Mouse (Mus musculus): Measurements from ENCODE around the gene Snap91.

Gene Snap91

DNA sequence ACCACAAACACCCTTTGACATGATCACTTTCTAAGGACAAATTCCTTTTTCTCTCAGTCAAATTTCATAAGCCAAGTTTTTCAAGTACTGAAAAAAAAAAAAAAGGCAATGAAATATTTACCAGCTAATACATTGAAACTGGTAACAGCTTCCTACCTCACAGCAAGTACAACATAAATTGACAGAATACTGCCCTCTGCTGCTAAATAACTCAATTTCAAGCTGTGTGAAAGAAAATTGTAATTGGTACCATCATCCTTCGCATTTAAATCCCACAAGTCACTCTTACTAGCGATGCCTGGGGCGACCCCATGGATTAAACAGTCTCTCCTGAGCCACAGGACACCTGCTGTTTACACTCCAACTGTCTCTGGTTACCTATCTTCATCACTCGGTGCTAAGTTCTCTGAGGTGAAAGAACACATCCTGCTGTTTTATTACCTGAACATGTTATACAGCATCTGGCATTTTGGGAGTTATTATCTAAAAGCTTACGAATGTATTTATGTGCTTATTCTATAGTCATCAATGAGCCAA is 69.7 kb downstream of the Snap91 start:
- DNase-seq, result no peak

DNA sequence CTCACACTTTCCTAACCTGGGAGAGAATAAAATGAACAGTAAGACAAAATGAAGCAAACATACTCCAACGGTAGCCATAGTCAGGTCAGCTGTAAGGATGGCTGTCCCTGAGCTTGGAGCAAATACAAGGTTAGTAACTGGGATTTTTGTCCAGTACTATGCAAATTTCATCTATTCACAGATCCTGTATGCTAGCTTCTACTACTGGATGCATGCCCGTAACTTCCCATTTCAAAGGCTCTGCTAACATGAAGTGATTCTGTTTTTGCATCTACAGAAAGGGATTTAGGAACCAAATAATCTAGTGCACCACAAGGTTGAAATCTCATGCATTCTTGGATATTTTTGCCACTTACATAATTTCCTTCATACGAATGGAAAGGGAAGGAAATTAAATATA is 70.2 kb downstream of the Snap91 start:
- DNase-seq, result no peak

DNA sequence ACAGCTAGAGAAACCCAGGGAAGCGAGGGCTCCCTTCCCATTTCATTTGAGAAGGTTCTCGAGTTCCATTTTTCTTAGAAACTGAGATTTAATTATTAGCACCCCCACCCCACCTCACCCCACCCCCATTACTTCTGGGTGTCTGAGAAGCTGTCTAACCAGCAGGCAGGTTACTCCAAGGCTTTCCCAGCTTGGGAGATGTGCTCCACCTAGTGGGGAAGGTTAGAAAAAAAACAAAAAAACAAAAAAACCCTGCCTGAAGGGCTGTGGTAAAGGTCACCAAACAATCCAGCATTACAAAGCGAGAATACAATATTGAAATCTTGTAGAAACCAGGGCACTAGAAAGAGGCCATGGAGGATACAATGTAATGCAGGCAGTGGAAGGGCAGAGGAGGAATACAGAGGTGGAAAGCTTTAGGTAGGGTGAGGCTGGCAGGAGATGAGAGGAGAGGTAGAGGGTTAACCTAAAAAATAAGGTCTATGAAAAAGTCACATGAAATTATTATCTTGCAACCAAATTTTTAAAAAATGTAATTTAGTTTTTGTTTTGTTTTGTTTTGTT is 79.8 kb downstream of the Snap91 start:
- DNase-seq, result no peak

DNA sequence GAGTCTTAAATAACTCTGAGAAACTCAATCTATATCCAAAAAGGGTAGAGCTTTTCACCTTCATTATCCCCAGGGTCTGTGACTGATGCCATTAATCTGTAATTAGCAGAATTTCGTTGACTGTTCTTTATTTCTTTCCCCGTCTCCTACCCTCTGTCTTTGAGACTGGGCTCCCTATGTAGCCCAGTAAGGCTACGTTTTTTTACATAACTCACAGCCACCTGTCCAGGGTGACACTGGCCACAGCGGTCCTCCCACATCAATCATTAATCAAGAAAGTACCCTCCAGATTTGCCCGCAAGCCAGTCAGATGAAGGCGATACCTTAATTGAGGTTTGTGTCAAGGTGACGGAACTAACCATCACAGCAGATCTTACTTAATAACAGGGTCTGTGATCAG is 81.4 kb downstream of the Snap91 start:
- no peak for DNase-seq

DNA sequence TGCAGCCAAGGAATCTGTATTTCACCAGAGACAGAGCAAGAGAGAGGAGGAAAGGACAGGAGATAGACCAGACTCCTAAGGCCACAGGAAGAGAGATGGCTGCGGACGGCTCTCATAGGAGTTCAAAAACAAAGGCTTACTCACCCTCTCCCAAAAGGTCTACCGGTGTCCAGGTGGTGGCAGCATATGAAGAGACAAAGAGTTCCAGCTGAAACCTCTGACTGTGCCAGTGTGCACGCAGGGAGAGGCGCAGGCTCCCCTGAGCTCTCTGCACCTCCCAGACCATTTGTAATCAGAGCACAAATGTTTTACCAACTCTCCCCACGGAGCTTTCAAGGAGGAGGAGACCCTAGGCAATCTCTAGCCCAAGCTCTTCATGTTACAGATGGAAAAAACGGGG is 81.8 kb downstream of the Snap91 start:
- no peak for DNase-seq

DNA sequence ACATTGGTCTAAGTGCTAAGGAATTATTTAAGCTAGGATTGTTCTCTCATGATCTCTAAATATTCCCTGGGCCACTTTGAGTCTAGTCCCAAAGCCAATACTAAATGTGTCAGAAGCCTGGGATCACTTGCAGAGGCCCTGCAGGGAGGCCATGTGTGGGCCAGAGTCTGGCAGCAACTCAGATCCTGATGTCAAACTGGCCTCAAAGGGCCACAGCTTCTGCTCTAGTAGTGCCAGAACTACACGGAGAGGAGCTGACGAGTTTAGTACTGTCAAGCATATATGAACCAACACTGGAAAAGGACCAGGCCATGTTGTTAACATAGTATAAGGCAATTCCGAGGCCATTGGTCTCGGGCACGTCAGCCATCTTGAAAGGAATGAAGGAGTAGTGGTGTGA is 82.3 kb downstream of the Snap91 start:
- no peak for DNase-seq

DNA sequence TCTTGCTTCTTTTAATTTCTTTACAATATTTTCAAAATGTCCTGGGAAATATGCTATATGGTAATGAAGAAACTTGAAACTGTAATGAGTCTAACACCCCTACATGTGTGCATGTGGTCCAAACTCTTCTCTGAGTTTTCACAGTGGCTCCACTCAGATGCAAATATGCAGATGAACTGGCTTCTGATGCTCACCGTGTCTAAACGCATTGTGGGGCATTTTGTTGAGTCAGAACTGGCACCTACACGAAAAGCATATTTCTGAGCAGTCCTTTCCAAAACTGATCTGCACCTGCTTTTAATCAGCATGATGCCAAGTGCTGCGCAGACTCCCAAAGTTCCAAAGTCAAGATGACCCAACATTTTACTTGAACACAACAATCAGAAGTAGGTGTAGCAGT is 82.9 kb downstream of the Snap91 start:
- no peak for DNase-seq

DNA sequence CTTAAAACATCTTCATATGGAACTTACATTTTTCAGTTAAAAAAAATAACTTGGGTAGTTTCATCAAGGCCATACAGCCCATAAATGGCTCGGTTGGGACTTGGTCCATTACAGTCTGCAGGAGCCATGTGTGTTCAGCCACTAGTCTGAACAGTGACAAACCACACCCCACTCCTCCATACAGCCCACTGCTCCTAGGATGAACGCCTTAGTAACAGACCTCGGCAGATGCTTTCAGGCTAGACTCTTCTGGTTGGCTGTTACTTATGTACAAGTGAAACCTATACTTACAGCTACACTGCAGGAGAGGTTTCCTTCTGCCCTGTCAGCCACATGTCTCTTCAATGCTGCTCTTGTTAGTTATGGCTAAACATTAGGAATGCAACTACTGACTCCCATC is 85.2 kb downstream of the Snap91 start:
- no peak for DNase-seq

DNA sequence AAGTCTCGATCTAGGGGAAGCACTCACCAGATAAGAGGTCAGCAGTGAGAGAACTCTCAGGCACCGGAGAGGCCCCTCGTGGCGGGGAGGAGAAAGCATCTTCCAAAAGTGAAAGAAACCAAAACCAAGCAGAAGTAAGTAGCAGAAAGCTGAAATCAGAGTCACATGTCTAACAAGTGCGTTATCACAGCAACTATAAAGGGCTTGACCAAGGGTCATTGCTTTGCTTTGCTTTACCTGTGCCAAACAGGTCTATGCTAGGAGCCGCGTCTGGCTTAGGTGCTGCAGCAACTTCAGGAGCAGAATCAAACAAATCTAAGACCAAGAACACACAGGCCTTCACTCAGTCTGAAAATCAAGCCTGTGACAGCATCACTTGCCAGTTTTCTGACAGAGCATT is 88.5 kb downstream of the Snap91 start:
- no peak for DNase-seq

DNA sequence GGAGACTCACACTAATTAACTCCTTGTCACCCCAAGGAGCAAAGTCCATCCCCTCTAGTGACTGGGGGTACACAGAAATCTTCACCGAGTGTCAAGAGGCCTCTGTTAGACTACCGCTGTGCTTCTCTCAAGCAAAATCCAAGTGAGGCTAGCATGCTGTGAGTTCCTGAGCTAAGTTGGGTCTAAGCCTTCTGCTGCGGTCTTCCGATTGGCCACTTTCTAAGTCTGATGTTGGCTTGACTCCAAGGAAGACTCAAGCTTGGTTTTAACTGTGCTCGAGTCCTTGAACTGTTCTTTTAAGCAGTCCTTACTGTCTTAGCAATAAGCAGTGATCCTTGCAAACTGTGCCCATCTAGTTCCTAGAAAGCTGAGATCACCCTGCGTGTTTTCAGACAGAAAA is 91.3 kb downstream of the Snap91 start:
- no peak for DNase-seq

DNA sequence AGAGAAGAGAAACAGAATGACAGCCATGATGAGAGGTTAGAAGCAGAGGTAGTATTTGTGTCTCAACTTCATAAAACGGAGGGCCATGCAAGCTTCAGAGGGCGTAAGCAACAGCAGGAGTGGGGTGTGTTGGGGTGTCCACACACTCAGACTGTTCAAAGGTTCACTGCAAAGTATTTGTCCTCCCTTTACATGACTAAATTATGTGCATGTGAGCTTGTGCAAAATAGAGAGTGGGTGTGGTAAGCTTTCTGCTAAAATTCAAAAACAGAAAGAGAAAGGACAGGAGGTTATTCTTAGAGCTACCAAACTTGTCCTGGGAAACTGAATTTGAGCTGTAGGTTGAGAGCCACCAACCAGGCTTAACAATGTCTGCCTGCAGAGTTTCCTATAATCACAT is 97.6 kb downstream of the Snap91 start:
- no peak for DNase-seq

DNA sequence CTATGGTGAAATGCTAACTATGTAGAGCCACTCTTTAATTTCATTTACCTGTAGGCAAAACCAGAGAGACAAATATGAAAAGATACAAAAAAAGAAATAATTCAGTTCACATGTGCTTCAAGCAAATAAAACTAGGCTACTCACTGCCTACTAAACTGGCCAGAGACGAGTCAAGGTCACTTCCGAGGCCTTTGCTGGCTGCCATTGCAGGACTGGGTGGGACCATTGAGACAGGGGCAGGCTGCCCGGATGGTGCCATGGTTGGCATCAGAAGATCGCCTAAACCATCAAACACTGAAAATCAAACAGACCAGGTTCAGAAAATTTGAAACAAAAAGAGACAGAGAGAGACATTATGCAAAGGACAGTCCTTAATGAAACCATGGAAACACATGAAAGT is 99.0 kb downstream of the Snap91 start:
- DNase-seq, result no peak

DNA sequence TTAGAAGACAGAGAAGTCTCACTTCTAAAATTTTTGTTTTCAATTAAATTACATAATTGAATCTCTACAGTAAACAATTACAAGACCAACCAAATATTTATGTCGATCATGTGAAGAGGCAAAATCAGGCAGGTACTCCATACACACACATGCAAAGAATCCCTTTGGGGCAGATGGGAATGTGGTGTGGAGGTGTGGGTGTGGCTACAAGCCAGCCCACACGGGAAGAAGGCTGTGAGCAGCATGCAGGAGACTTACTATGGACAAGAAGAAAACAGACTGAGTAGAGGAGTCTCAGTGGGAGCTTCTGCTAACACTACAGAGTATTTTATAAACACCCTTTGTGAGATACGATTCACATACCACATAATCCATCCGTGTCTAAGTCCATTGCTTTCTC is 102.2 kb downstream of the Snap91 start:
- DNase-seq, result no peak

DNA sequence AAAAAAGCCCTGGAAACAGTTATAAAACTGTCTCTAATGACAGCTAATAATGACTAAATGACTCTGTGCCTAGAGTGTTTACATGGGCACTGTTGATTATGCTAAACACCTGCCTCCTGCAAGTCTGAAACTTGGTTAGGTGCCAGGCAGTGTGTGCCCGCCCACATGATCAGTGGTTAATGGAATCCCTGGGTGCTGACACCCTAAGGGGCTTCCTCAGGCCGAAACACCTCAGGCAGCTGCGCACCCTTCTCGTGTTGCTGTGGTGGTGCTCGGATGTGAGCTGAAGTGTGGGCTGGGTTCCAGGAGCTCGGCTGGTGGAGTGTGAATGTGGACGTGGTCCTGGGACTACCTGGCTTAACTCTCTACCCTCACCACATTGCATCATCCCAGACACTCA is 103.1 kb downstream of the Snap91 start:
- no peak for DNase-seq

DNA sequence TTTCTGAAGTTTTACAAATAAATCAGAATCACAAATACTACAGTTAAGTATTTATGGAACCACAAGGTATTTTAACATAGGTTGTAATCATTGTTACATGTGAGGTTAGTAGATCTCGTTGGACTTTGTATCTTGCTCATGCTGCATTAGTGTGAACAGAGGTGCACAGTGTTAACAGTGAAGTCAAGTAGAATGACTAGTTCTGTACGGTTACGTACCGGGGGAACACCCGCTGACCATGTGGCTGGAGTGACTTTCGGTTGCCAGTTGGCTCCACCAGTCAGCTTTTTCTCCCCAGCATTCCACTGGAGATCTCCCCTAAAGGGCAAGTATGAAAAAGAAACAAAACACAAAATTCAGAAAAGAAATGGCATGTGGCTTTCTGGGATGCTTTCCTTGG is 105.1 kb downstream of the Snap91 start:
- no peak for DNase-seq

DNA sequence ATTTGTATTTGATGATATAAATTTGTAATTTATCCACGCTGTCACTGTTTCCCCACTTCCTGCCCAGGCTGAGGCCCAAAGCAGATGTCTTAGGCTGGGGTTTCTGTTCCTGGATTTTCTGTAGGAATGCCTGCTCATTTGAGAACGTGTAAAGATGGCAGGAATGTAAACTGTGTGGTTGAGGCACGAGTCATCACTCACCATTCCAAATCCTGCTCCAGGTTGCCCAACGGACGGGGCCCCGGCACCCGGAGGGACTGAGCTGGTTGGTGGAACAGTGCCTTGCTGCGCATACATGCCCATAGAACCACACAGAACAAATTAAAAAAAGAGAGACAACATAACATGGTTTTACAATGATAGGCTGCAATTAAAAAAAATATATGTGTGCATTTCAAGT is 106.5 kb downstream of the Snap91 start:
- DNase-seq, result no peak

DNA sequence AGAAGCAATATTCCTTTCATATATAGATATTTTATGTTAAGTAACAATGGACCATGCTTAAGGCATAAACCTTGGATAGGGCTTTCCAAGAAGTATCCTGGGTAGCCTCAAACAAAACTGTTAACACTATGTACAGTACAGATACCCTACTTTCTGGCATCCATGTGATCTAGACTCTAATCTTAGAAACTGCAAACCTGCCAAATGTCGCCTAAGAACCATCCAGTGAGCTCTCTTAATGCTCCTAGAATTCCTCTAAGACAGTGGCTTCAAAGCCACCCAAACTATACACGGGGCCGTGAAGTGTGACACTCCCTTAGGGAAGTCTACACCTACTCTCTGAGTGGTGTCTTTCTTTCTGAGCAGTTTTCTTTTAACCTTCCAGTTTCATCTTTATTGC is 107.6 kb downstream of the Snap91 start:
- no peak for DNase-seq

DNA sequence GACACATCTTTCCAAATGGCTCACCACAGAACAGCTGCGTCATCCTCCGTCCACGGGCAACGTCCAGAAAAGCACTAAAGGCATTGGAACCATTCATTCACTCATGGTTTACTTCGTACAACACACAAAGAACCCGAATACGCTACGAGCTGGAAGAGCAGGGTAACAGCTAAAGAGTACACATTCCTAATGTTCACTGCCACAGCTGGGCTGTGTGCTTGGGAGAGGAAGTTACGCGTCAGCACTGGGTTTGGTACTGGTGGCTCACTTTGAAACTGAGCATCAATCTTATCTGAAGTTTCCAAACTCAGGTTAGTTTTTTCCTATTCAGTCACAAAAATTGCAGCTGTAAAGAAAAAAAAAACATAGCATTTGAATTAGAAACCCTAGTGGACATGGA is 113.5 kb downstream of the Snap91 start:
- no peak for DNase-seq

DNA sequence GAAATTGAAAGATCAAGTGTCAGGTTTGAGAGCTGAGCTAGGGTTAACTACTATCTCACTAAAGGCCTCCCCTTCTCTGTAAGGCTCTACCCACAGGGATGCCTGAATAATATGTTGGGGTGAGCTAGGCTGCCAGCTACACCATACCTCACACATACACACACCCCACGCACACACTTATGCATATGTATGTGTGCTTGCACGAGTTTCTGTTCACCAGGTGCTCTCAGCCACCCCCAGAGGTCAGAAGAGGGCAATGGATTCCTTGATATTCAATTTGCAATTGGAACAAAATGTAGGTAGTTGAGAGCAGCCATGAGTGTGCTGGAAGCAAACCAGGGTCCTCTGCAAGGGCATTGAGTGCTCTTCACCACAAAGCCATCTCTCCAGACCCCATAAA is 116.5 kb downstream of the Snap91 start:
- DNase-seq, result no peak

DNA sequence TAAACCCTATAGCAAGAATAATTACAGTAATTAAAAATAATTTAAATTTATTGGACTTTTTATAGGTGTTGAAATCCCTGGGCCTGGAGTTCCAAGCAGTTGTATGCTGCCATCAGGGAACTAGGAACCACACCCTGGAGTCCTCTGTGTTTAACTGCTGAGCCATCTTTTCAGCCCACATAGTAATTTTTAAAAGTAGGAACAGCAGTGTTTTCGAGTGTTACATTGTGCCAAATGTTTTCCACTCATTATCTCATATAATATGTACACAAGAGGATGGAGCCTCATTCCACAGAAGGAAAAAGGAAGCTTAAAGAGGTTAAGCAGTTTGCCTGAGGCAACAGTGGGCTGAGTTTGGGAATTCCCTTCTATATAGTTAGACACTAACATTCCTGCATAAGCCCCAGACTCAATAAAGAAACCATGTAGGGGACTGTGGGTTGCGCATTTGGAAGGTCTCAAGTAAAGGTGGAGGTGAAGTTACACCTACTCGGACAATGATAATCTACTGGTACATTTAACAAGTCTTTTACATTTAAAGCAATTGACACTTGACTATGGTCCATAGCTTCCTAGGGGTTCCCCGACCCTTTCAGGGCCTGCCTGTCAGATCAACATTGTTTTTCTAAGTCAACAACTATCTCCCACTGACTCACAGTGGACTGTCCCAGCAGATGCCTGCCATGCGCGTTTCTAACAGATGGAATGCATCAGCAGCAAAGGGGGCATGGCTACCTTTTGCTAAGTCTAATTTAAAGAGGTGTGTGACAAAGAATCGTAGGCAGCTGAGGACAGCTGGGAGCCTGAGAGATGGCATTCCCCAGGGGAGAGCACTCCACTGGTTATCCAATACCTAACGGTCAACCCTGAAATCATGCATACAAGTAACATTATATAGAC is 117.7 kb downstream of the Snap91 start:
- no peak for DNase-seq

DNA sequence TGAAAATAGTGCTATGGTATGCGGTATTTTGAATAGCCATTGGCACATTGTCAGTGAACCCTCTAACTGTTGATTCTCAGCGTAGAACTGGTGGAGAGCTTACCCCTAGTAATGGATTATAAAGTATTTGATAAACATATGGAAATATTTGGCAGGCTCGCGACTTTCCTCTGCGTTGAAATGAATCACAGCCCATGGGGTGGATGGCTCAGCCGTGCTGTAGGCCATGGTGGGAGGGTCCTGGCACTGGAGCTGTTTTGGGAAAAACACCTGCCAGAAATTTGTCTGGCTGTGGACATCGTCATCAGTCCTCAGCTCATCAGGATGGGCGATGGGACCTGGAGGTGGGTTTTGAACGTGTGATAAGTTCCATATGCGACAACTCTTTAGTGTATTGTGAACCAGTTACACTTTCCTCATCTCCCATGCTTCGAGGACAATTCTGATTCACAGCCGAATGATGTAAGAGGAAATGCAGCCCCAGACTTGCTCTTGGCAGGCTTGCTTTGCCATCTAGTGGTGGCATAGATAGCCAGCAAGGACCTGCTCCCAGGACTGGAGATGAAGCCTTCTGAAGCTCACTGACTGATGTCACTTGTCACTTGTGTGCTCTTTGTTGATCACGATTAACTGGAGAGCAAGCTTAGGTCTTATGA is 134.4 kb downstream of the Snap91 start:
- peak; percentile 18 for DNase-seq

DNA sequence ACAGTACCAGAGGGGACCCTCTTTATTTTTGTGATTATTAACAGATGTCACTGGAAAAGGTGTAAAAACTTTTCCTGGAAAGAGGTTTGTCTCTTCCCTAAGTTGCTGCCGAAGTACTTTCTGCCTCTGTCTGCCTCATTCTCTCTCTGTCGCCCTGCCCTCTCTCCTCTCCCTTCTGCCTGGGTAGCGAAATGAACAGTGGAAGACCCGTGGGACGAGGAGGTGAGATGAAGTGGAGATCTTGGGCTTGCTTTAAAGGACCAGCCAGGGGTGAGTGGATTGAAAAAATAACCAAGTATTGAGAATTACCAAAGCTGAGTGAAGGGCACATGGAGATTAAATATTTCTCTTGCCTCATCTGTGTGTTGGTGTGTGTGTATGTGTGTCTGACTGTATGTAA is 136.4 kb downstream of the Snap91 start:
- no peak for DNase-seq

DNA sequence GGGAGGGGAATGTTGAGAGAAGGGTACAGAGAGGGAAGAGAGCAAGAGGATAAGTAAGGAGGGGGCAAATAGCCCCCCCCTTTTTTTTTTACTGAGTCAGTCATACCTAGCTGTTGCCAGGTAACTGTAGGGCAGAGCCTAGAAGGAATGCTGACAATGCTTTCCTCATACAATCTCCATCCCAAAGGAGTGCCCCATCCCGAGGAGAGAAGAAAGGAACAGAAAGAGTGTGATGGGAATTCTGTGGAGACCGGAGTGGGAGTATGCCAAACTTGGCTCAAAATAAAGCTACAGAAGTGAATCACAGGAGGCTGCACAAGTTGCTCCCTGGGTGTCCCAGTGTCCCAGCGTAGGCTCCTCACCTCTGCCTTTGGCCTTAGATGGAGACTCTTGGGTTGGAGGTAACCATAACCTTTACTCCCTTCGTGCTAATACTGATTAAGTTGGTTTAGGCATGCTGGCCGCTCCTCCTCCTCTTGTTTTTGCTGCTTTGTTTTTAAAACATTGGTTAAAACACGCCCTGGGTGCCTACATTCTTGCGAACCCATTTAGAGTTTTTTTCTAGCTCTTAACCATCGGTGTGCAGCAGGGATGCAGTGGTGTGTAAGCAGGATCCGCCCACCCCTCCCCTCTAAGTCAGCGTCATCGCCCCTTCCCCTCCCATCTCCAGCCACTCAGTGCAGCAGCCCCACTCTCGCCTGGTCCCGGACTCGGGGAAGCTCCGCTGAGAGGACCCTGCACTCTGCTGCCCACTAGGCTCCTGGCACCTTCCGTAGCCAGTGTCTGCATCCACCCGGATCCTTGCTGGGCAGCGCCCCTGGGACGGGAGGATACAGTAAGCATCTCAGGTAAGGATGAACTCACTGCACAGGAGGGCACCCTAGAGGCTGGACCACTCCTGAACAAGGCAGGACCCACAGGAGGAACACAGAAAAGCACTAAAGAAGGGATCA is 137.2 kb downstream of the Snap91 start, which contains the start of gene Prss35:
Prss35 (plus strand) TSS at position 691 of the 953 bp plus-strand sequence.
- DNase-seq, result no peak
